In genomic region chr3:107458104-107458503, GRCm38 (mm10) we compare ENCODE assay signal across 7 mouse cellular contexts. TPM values are rescaled to one million over a fixed set of nuclear protein-coding genes. Genes with fewer than 3 reads are reported as not detected.
DNase-seq lines count a peak whose midpoint lies in the region; ATAC-seq lines count a peak whose summit lies in the region.

No protein-coding gene starts in this region.

- H3K4me2 ChIP-seq in kidney, embryonic 16.5 days (replicated peaks; ENCODE audit: low read depth, low read length), result peak overlapping the region; percentile 93
- peak overlapping the region; percentile 97 for H3K4me2 ChIP-seq in forebrain, embryonic 16.5 days (ENCODE audit: low read length)
- H3K4me2 ChIP-seq in midbrain, embryonic 15.5 days, result peak overlapping the region; percentile 95

- WGBS in kidney, embryonic 16.5 days, result 3% methylated on average over 23 of the region's 23 CpGs
- 3% methylated on average over 23 of the region's 23 CpGs for WGBS in forebrain, embryonic 16.5 days
- 6% methylated on average over 23 of the region's 23 CpGs for WGBS in midbrain, embryonic 15.5 days

- no peak overlapping the region for H3K27ac ChIP-seq in kidney, embryonic 16.5 days (ENCODE audit: low read length)
- H3K27ac ChIP-seq in forebrain, embryonic 16.5 days (ENCODE audit: low read length), result no peak overlapping the region
- H3K27ac ChIP-seq in midbrain, embryonic 15.5 days, result no peak overlapping the region

- H3K4me1 ChIP-seq in kidney, embryonic 16.5 days (ENCODE audit: insufficient read depth, low read length), result peaks cover 23% of the 10 kb centered on the region
- H3K4me1 ChIP-seq in forebrain, embryonic 16.5 days (replicated peaks; ENCODE audit: control insufficient read depth, insufficient read depth, low read length), result peaks cover 25% of the 10 kb centered on the region
- H3K4me1 ChIP-seq in midbrain, embryonic 15.5 days, result peaks cover 32% of the 10 kb centered on the region

- peaks cover 85% of the 10 kb centered on the region for H3K27me3 ChIP-seq in kidney, embryonic 16.5 days (ENCODE audit: insufficient read depth, low read length)
- peaks cover 66% of the 10 kb centered on the region for H3K27me3 ChIP-seq in forebrain, embryonic 16.5 days (replicated peaks; ENCODE audit: control insufficient read depth, insufficient read depth, low read length)
- H3K27me3 ChIP-seq in midbrain, embryonic 15.5 days (replicated peaks), result peaks cover 64% of the 10 kb centered on the region

- DNase-seq in kidney, adult 11 months, result no peak
- DNase-seq in cerebellum, postnatal 14 days, result peak; percentile 51 to 65
- DNase-seq in frontal cortex, adult 2 months (ENCODE audit: extremely low spot score in 1 of 2, low spot score in 1 of 2), result no peak
- no peak for DNase-seq in thymus, adult 18-20 months

- ATAC-seq in kidney, embryonic 16.5 days (ENCODE audit: low FRiP score, low TSS enrichment), result no peak
- no peak for ATAC-seq in forebrain, embryonic 16.5 days
- no peak for ATAC-seq in midbrain, embryonic 15.5 days (replicated peaks)

- H3K36me3 ChIP-seq in kidney, embryonic 16.5 days (ENCODE audit: insufficient read depth, low read length), result no peaks in the 10 kb centered on the region
- H3K36me3 ChIP-seq in forebrain, embryonic 16.5 days (ENCODE audit: control insufficient read depth, insufficient read depth), result no peaks in the 10 kb centered on the region
- H3K36me3 ChIP-seq in midbrain, embryonic 15.5 days (replicated peaks), result no peaks in the 10 kb centered on the region

- no peak overlapping the region for H3K9ac ChIP-seq in kidney, embryonic 16.5 days (replicated peaks; ENCODE audit: low read length)
- peak overlapping the region; percentile 61 for H3K9ac ChIP-seq in forebrain, embryonic 16.5 days (replicated peaks; ENCODE audit: low read depth, low read length)
- peak overlapping the region; percentile 67 for H3K9ac ChIP-seq in midbrain, embryonic 15.5 days

- peak overlapping the region; percentile 55 for H3K4me3 ChIP-seq in kidney, embryonic 16.5 days (ENCODE audit: low read length)
- peak overlapping the region; percentile 59 for H3K4me3 ChIP-seq in forebrain, embryonic 16.5 days (replicated peaks; ENCODE audit: low read length)
- peak overlapping the region; percentile 60 for H3K4me3 ChIP-seq in midbrain, embryonic 15.5 days

- no peaks in the 10 kb centered on the region for H3K9me3 ChIP-seq in kidney, embryonic 16.5 days (ENCODE audit: low read length)
- H3K9me3 ChIP-seq in forebrain, embryonic 16.5 days (ENCODE audit: control insufficient read depth, low read length), result no peaks in the 10 kb centered on the region
- H3K9me3 ChIP-seq in midbrain, embryonic 15.5 days, result no peaks in the 10 kb centered on the region

RNA-seq across cellular contexts. Expression of gene Kcnc4, which starts 1.2 kb away (rescaled TPM):
- polyA plus RNA-seq in kidney, embryonic 16.5 days (2015; fragmentation: Nextera tagmentation; extraction: Ambion mirVana), result 0.15 and 0.24 TPM in 2 replicates
- 1.7 and 2.3 TPM in 2 replicates for polyA plus RNA-seq in forebrain, embryonic 16.5 days (2015; fragmentation: Nextera tagmentation; extraction: Ambion mirVana)
- polyA plus RNA-seq in midbrain, embryonic 15.5 days (2015; fragmentation: Nextera tagmentation; extraction: Ambion mirVana), result 8.8 and 9.1 TPM in 2 replicates
- 45.5 and 50.1 TPM in 2 replicates for polyA plus RNA-seq in frontal cortex, adult 2 months (2012; rRNA removed)

RNA-seq across cellular contexts. Expression of gene Slc6a17, which starts 59.7 kb away (rescaled TPM):
- 2.8 and 3.8 TPM in 2 replicates for polyA plus RNA-seq in kidney, embryonic 16.5 days (2015; fragmentation: Nextera tagmentation; extraction: Ambion mirVana)
- 16.0 and 21.6 TPM in 2 replicates for polyA plus RNA-seq in forebrain, embryonic 16.5 days (2015; fragmentation: Nextera tagmentation; extraction: Ambion mirVana)
- 16.6 and 19.2 TPM in 2 replicates for polyA plus RNA-seq in midbrain, embryonic 15.5 days (2015; fragmentation: Nextera tagmentation; extraction: Ambion mirVana)
- 182 and 214 TPM in 2 replicates for polyA plus RNA-seq in frontal cortex, adult 2 months (2012; rRNA removed)

Comparison
In these comparisons a context has a peak if more than half of its experiments do, and no peak if none do; other contexts are left out.
1. DNase-seq: peak in cerebellum, postnatal 14 days (2 of 2); none in kidney, adult 11 months (single experiment), frontal cortex, adult 2 months (0 of 2) and thymus, adult 18-20 months (0 of 2).
2. Peak in every context shown above with its lines, with median percentiles within 50 percentile points of each other: H3K4me2 ChIP-seq and H3K4me3 ChIP-seq.